Mouse (Mus musculus): ENCODE data around the gene Snai3. TPM values are rescaled to one million over a fixed set of nuclear protein-coding genes. Genes with fewer than 3 reads are reported as not detected.

Gene Snai3
- 3.1 to 4.4 TPM (median 3.9 TPM) in 4 replicates for total RNA-seq (2023; ENCODE audit: inconsistent age)

GRCm38 (mm10) chr8:122460524-122461472 is at the start of gene Snai3:
Gene Snai3 (minus strand): TSS chr8:122460733.

GRCm38 (mm10) chr8:122475580-122476320 is 15.2 kb upstream of the Snai3 start, which contains the start of the genes Rnf166 and Ctu2:
Gene Rnf166 (minus strand): TSS chr8:122476064.
Gene Ctu2 (plus strand): TSS chr8:122476143.

GRCm38 (mm10) chr8:122443262-122444006 is 17.1 kb downstream of the Snai3 start, which contains the start of gene Mvd:
Gene Mvd (minus strand): TSS chr8:122443422.

GRCm38 (mm10) chr8:122432443-122433268 is 27.9 kb downstream of the Snai3 start, which contains the start of gene Cyba:
Gene Cyba (minus strand): TSS chr8:122432930.

GRCm38 (mm10) chr8:122421376-122422070 is 39.0 kb downstream of the Snai3 start, which contains the start of gene Il17c:
Gene Il17c (plus strand): TSS chr8:122422020.

Other genes with a start within 250 kb of the Snai3 start
- gene Zfpm1, start 178.6 kb downstream of the Snai3 start, total RNA-seq (2023; ENCODE audit: inconsistent age), result 22.1 to 29.0 TPM (median 22.8 TPM) in 4 replicates
- gene Trhr2, start 100.0 kb downstream of the Snai3 start, total RNA-seq (2023; ENCODE audit: inconsistent age), result 0.51 TPM in 1 of 4 replicates, not detected in the others
- gene Zc3h18, start 84.1 kb downstream of the Snai3 start, total RNA-seq (2023; ENCODE audit: inconsistent age), result 97.1 to 111 TPM (median 102 TPM) in 4 replicates
- gene Il17c, start 38.7 kb downstream of the Snai3 start, total RNA-seq (2023; ENCODE audit: inconsistent age), result 0.83 to 2.5 TPM (median 1.8 TPM) in 3 of 4 replicates, not detected in the other
- gene Cyba, start 27.8 kb downstream of the Snai3 start, total RNA-seq (2023; ENCODE audit: inconsistent age), result 306 to 340 TPM (median 317 TPM) in 4 replicates
- 4.8 to 6.9 TPM (median 6.2 TPM) in 4 replicates for gene Mvd, start 17.3 kb downstream of the Snai3 start, total RNA-seq (2023; ENCODE audit: inconsistent age)
- gene Rnf166, start 15.3 kb upstream of the Snai3 start, total RNA-seq (2023; ENCODE audit: inconsistent age), result 38.7 to 43.7 TPM (median 41.0 TPM) in 4 replicates
- gene Ctu2, start 15.4 kb upstream of the Snai3 start, total RNA-seq (2023; ENCODE audit: inconsistent age), result 57.5 to 66.9 TPM (median 58.8 TPM) in 4 replicates
- 50.5 to 55.1 TPM (median 53.3 TPM) in 4 replicates for gene Piezo1, start 90.6 kb upstream of the Snai3 start, total RNA-seq (2023; ENCODE audit: inconsistent age)
- gene Cdt1, start 107.3 kb upstream of the Snai3 start, total RNA-seq (2023; ENCODE audit: inconsistent age), result 154 to 175 TPM (median 169 TPM) in 4 replicates
- 78.0 to 94.8 TPM (median 88.3 TPM) in 4 replicates for gene Aprt, start 116.2 kb upstream of the Snai3 start, total RNA-seq (2023; ENCODE audit: inconsistent age)
- gene Galns, start 150.7 kb upstream of the Snai3 start, total RNA-seq (2023; ENCODE audit: inconsistent age), result 26.1 to 34.6 TPM (median 27.1 TPM) in 4 replicates
- gene Trappc2l, start 150.9 kb upstream of the Snai3 start, total RNA-seq (2023; ENCODE audit: inconsistent age), result 44.4 to 55.6 TPM (median 52.9 TPM) in 4 replicates
- 0.48 TPM in 1 of 4 replicates, not detected in the others for gene Pabpn1l, start 162.0 kb upstream of the Snai3 start, total RNA-seq (2023; ENCODE audit: inconsistent age)
- 58.9 to 63.9 TPM (median 60.8 TPM) in 4 replicates for gene Cbfa2t3, start 238.4 kb upstream of the Snai3 start, total RNA-seq (2023; ENCODE audit: inconsistent age)